Mouse (Mus musculus) 416B (cell line): ENCODE measurements around the gene Cyp11a1.

Source experiments
- DNase-seq: peaks from one replicate; pipeline ENCODE4 v3.0.0; 2011; ENCODE audit warnings: low read depth

Cyp11a1 gene

DNA sequence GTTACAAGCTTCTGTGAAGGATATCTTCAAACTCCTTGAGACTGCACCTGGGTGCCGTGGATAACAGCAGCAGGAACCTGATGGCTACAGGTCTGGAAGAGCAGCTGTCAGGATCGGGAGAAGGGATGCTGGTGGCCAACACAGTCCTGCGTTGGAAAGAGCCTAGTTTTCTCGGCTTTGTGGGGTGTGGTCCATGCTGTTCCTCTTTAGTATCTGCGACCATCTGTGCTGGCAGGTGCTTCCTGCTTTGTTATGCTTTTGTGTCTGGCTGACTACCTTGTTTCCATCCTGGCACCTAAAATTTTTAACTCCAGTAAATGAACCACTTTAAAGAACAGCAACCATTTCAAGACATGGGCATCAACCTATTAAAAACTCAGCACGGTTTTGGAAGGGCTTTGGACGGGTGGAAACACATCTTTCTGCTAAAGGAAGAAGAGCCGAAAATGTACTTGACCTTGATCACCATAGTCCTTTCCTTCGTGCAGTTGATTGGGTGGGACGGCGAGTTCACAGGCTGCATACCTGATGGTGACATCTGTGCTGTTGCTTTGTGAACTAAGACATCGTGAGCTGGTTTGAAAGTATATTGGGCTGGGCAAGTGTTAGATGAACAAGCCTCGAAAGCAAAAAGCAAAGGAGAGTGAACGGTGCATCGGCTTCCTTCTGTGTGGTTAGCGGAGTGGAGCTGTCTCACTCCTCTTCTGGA is at the start of gene Cyp11a1:
Cyp11a1 (plus strand) TSS at position 659 of the 709 bp plus-strand sequence.
- no peak for DNase-seq

DNA sequence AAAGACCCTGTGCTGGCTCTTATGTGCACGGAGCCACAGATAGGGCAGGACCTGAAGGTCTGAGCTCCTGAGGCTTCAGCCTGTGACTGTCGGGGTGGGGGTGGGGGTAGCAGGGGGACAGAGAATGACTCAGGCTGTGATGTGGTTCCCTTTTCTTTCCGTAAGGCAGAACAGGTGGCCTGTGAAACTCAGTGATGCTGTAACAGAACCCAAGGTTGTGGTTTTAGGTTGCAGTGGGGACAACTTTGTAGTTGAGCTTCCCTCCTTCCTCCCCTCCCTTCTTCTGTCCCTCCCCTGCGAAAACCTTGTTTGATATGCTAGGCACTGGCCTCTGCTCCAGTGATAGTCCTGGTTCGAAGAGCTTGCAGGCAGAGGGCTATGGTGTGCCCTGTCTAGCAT is 49.4 kb upstream of the Cyp11a1 start:
- DNase-seq: peak; percentile 74

DNA sequence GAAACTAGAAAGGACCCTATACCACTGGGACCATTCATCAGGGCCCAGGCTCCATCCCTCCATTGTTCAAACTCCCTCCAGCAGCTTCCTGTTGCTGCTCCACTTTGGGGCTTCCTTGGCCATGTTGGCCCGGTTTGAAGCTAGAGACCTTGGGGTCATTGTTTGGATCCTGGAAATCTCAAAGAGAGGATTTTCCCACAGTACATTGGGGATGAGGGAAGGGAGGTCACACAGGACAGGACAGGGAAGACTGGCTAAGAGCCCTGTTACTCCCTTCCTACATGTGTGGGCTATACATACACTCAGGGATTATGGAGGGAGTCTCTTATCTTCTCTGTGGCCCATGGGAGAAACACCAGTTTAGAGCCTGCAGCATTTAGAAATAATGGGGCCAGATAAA is 47.6 kb upstream of the Cyp11a1 start:
- no peak for DNase-seq

DNA sequence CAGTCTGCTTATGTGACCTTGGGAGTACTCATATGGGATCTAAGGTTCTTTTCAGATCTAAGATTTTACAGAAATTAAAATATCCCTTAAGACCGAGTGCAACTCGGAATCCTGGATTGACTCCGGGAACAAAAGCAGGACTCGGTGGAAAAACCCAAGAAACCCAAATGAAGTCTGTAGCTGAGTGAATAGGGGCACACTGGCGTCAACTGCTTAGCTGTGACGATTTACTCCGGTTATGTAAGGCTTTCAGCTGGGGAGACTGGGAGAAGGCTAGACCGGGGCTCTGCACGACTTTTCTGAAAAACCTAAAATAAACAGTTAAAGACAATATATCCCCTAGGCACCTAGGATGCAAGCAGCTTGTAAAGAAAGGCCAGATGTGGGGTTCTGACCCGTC is 46.8 kb upstream of the Cyp11a1 start:
- no peak for DNase-seq

DNA sequence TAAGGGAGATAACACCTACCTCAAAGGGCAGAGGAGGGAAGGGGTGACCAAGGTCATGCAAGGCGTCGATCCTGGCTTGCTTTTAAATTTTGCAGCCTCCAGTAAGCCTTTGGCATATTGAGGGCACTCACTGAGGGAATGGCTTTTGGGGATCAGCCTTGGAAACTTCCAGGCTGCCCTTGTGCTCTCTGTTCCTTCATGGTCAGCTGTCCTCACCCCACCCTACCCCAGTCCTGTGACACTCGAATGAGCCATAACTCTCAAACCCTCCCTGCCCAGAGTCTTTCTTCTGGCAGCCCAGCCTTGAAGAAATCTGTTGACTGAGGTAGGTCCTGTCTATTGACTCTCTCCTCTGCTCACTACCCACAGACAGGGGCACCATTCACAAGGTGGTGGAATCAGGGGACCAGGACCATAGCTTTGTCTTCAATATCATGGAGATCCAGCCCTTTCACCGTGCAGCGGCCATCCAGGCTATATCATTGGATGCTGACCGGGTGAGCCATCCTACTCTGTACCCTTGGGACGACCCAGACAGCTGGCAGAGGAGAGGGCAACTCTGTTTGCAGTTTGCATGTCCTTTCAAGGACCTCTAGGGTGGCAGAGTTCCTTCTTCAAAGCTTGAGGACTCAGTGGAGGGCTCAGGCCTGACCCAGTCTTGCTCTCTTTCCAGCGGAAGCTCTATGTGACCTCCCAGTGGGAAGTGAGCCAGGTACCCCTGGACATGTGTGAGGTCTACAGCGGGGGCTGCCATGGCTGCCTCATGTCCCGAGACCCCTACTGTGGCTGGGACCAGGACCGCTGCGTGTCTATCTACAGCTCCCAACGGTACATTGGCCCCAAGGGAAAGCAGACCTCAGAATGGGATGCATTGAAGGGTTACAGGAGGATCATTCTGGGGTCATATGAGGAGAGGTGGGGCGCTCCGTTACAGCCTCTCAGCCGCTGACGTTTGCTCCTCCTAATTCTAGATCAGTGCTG is 46.0 kb upstream of the Cyp11a1 start:
- DNase-seq: no peak

- DNase-seq: no peak
Observed at GRCm38 (mm10) chr9:57961226-57961625, 45.0 kb upstream of the Cyp11a1 start.

GRCm38 (mm10) chr9:57961863-57962778 is 44.1 kb upstream of the Cyp11a1 start:
- no peak for DNase-seq

DNA sequence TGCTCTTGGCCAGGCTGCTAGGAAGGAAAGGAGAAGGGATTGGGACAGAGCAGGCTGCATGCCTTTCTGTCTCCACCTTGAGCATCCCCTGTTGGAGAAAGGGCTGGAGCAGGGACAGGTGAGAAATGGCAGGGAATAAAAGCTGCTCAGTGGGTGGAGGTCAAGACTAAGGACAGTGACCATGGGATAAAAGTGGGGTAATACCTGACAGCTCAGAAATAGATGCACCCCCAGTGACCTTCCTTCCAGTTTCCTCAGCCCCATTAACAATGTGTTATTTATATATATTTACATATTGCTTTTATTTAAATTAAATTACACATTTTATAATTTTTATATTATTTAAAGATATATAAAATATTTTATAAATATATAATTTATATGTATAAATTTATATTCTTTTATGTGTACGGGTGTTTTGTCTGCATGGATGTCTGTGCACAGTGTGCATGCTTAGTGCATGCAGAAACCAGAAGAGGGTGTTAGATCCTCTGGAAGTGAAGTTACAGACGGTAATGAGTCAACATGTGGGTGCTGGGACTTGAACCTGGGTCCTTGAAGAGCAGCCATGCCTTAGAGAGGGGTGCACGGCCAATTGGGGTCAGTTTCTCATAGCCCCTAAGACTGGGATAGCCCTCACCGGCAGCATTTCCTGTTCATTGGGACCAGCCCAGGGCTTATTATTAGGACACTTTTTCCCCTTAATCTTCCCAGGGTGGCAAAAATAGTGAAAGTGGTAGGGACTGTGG is 42.8 kb upstream of the Cyp11a1 start:
- no peak for DNase-seq

DNA sequence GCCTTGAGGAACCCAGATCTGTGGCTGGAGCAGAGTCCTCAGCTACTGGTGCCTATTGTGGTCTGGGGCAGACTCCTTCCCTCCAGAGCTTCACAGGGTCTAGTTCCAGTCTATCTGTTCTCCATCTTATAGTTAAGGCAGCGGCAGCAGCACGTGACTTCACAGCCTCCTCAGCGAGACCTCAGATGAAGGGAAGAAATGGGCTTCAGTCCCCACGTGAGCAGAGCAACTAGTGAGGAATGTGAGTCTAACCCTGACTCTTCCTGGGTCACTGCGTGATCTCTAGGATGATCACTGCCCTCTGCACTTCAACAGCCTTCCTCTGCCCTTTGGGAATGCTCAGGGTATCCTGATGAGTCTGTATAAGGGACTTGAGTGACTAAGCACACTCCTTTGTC is 42.2 kb upstream of the Cyp11a1 start:
- no peak for DNase-seq

GRCm38 (mm10) chr9:57964528-57965250 is 41.5 kb upstream of the Cyp11a1 start:
- no peak for DNase-seq

DNA sequence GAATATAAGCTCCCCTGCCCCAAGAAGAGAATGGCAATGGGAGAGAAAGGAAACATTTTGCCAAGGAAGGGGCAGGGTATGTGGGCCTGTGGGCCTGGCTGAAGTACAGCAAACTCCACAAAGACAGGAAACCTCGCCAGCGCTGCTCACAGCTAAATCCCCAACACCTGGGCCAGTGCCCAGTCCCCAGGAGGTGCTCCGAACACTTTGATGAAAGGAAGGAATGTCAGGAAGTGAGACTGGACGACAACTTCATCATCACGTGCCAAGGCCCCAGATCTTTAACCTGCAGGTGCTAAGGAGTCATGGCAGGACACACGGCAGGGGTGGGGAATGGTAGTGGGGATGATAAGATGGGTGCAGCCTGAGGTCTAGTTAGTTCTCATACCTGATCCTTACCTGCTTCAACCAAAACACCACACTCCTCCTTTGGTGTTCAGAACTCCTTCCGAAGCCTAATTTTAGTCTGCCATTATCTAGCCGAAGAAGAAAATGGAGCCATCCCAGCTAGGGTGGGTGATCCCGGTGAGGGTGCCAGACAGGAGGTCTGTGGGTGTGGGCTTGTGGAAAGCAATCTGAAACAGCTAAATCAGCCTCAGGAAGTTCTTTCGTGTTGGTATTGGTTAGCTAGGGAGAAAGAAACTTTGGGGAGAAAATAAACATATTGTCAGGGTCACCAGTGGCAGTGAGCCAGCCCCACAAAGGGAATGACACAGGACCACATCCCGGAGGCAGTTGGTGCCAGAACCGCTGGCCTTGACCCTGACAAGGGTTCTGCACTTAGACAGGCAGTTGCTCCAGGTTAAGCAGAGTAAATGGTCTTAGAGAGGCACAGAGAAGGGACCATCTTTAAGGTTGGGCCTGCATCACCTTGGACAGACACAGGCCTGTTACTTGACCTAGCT is 40.7 kb upstream of the Cyp11a1 start:
- DNase-seq: peak; percentile 44

- DNase-seq: no peak
Observed at GRCm38 (mm10) chr9:57967237-57967960, 38.8 kb upstream of the Cyp11a1 start.

- peak; percentile 58 for DNase-seq
Observed at GRCm38 (mm10) chr9:57968166-57968771, 37.9 kb upstream of the Cyp11a1 start.

- DNase-seq: peak; percentile 24
Observed at GRCm38 (mm10) chr9:57968783-57969542, 37.2 kb upstream of the Cyp11a1 start.

DNA sequence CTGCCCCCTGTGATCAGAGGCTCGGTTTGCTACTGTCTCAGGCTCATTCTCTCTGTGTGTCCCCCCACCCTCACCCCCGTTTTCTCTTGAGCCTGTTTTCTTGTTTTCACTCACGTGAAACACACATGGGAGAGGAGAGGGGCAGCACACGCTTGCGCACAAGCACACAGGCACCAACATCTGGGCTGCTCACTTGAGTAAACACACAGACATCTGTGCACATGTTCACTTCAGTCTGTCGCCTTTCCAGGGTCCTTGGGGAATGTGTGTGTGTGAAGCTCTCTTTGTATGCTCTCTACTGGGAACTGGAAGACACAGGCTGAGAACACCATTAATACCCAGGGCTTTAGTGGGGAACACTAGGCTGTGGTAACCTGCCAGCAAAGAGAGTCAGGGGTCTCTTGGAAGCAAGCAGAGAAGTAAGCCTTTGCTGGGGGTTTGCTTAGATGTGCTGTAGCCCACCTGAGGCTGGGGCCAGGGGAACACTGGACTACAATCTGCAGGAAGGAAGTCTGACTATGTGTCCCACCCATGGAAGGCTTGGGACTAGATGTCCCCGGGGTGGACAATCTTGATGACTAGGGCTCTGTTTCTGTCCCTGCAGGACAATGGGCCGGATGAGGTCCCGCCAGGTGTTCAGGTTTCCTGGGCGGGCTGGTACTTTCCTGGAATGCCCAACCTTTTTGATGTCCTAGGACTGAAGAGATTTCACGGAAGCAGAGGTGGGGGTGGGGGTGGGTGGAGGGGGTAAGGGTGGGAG is 36.3 kb upstream of the Cyp11a1 start:
- DNase-seq: no peak

- no peak for DNase-seq
Observed at GRCm38 (mm10) chr9:57971413-57971812, 34.8 kb upstream of the Cyp11a1 start.

GRCm38 (mm10) chr9:57972141-57972591 is 34.0 kb upstream of the Cyp11a1 start:
- peak; percentile 33 for DNase-seq
